Mouse (Mus musculus): ENCODE data around the gene Cdcp1.

- TF ChIP-seq CTCF (IDR thresholded peaks at IDR 0.05; ENCODE audit: control insufficient read depth, insufficient read depth, insufficient read length) (no peak), MAX (IDR thresholded peaks at IDR 0.05) (no peak), USF1 (IDR thresholded peaks at IDR 0.05; ENCODE audit: low read depth) (no peak), FOSL1 (IDR thresholded peaks at IDR 0.05; ENCODE audit: insufficient read depth, low read length, poor library complexity, severe bottlenecking) (no peak), MYOD1 (IDR thresholded peaks at IDR 0.05; ENCODE audit: control insufficient read depth, insufficient read length, low read depth) (no peak), MYOG (IDR thresholded peaks at IDR 0.05; ENCODE audit: control insufficient read depth, extremely low read depth, insufficient read length) (no peak)
Observed at GRCm38 (mm10) chr9:123124413-123124981, 91.3 kb downstream of the Cdcp1 start.

Measured in C2C12 (cell line).